Mouse (Mus musculus): ENCODE results near the gene Cdk19. TPM values are rescaled to one million over a fixed set of nuclear protein-coding genes. Genes with fewer than 3 reads are reported as not detected.

Cdk19 gene
- polyA plus RNA-seq, 1 experiment from 2014 or later = 7.0 TPM

GRCm38 (mm10) chr10:40516421-40516820 is 177.1 kb downstream of the Cdk19 start:
- no peak overlapping the region for H3K9ac ChIP-seq (ENCODE audit: low read length)
- H3K36me3 ChIP-seq (ENCODE audit: control insufficient read depth, insufficient read depth) = no peaks in the 10 kb centered on the region
- H3K27me3 ChIP-seq (ENCODE audit: control insufficient read depth, insufficient read depth, low read length) = no peaks in the 10 kb centered on the region
- WGBS = 36% methylated on average over 4 of the region's 4 CpGs
- no peaks in the 10 kb centered on the region for H3K9me3 ChIP-seq (replicated peaks; ENCODE audit: control insufficient read depth, low read length)
- H3K4me3 ChIP-seq (ENCODE audit: low read length) = no peak overlapping the region
- no peak for ATAC-seq (replicated peaks; ENCODE audit: extremely low read depth, insufficient read depth, low FRiP score)
- no peak overlapping the region for H3K27ac ChIP-seq (ENCODE audit: low read length)
- H3K4me2 ChIP-seq (ENCODE audit: low read depth, low read length) = no peak overlapping the region
- H3K4me1 ChIP-seq (ENCODE audit: control insufficient read depth, insufficient read depth, low read length) = no peaks in the 10 kb centered on the region; the same call in 1 of the 2 replicates

GRCm38 (mm10) chr10:40519586-40519985 is 180.2 kb downstream of the Cdk19 start:
- no peaks in the 10 kb centered on the region for H3K36me3 ChIP-seq (ENCODE audit: control insufficient read depth, insufficient read depth)
- no peak overlapping the region for H3K9ac ChIP-seq (ENCODE audit: low read length)
- ATAC-seq (replicated peaks; ENCODE audit: extremely low read depth, insufficient read depth, low FRiP score) = no peak
- H3K27ac ChIP-seq (ENCODE audit: low read length) = no peak overlapping the region
- no peaks in the 10 kb centered on the region; the same call in 1 of the 2 replicates for H3K4me1 ChIP-seq (ENCODE audit: control insufficient read depth, insufficient read depth, low read length)
- no peaks in the 10 kb centered on the region for H3K27me3 ChIP-seq (ENCODE audit: control insufficient read depth, insufficient read depth, low read length)
- H3K4me2 ChIP-seq (ENCODE audit: low read depth, low read length) = no peak overlapping the region
- H3K4me3 ChIP-seq (ENCODE audit: low read length) = no peak overlapping the region
- no peaks in the 10 kb centered on the region for H3K9me3 ChIP-seq (replicated peaks; ENCODE audit: control insufficient read depth, low read length)
- WGBS = 83% methylated on average over 4 of the region's 4 CpGs

- no peak for ATAC-seq (replicated peaks; ENCODE audit: extremely low read depth, insufficient read depth, low FRiP score)
- Histone ChIP-seq H3K27me3 (ENCODE audit: control insufficient read depth, insufficient read depth, low read length) (no peaks in the 10 kb centered on the region), H3K4me1 (ENCODE audit: control insufficient read depth, insufficient read depth, low read length) (no peaks in the 10 kb centered on the region), H3K27ac (ENCODE audit: low read length) (0 out of 2 replicates have a peak overlapping the region, but pooled peaks have one; percentile 9), H3K4me3 (ENCODE audit: low read length) (no peak overlapping the region), H3K9me3 (replicated peaks; ENCODE audit: control insufficient read depth, low read length) (no peaks in the 10 kb centered on the region), H3K36me3 (ENCODE audit: control insufficient read depth, insufficient read depth) (no peaks in the 10 kb centered on the region), H3K4me2 (ENCODE audit: low read depth, low read length) (no peak overlapping the region; the same call in 1 of the 2 replicates), H3K9ac (ENCODE audit: low read length) (no peak overlapping the region)
- 54% methylated on average over 12 of the region's 12 CpGs for WGBS
Measured at GRCm38 (mm10) chr10:40521579-40521978, 182.2 kb downstream of the Cdk19 start.

- Histone ChIP-seq H3K27ac (ENCODE audit: low read length) (no peak overlapping the region), H3K4me3 (ENCODE audit: low read length) (no peak overlapping the region), H3K27me3 (ENCODE audit: control insufficient read depth, insufficient read depth, low read length) (no peaks in the 10 kb centered on the region), H3K4me2 (ENCODE audit: low read depth, low read length) (no peak overlapping the region), H3K9me3 (replicated peaks; ENCODE audit: control insufficient read depth, low read length) (no peaks in the 10 kb centered on the region), H3K36me3 (ENCODE audit: control insufficient read depth, insufficient read depth) (no peaks in the 10 kb centered on the region), H3K9ac (ENCODE audit: low read length) (no peak overlapping the region), H3K4me1 (ENCODE audit: control insufficient read depth, insufficient read depth, low read length) (peaks cover 8% of the 10 kb centered on the region; the same call in 1 of the 2 replicates)
- 72% methylated on average over 7 of the region's 7 CpGs for WGBS
- ATAC-seq (replicated peaks; ENCODE audit: extremely low read depth, insufficient read depth, low FRiP score) = no peak
Measured at GRCm38 (mm10) chr10:40523312-40523975, 184.1 kb downstream of the Cdk19 start.

- 72% methylated on average over 9 of the region's 9 CpGs for WGBS
- Histone ChIP-seq H3K4me2 (ENCODE audit: low read depth, low read length) (no peak overlapping the region), H3K4me1 (ENCODE audit: control insufficient read depth, insufficient read depth, low read length) (peaks cover 8% of the 10 kb centered on the region; the same call in 1 of the 2 replicates), H3K27me3 (ENCODE audit: control insufficient read depth, insufficient read depth, low read length) (no peaks in the 10 kb centered on the region), H3K36me3 (ENCODE audit: control insufficient read depth, insufficient read depth) (no peaks in the 10 kb centered on the region), H3K4me3 (ENCODE audit: low read length) (no peak overlapping the region), H3K9me3 (replicated peaks; ENCODE audit: control insufficient read depth, low read length) (no peaks in the 10 kb centered on the region), H3K27ac (ENCODE audit: low read length) (no peak overlapping the region), H3K9ac (ENCODE audit: low read length) (no peak overlapping the region)
- ATAC-seq (replicated peaks; ENCODE audit: extremely low read depth, insufficient read depth, low FRiP score) = no peak
Measured at GRCm38 (mm10) chr10:40524032-40524806, 184.9 kb downstream of the Cdk19 start.

GRCm38 (mm10) chr10:40524991-40525390 is 185.6 kb downstream of the Cdk19 start:
- Histone ChIP-seq H3K9ac (ENCODE audit: low read length) (no peak overlapping the region), H3K4me2 (ENCODE audit: low read depth, low read length) (no peak overlapping the region), H3K9me3 (replicated peaks; ENCODE audit: control insufficient read depth, low read length) (no peaks in the 10 kb centered on the region), H3K4me3 (ENCODE audit: low read length) (no peak overlapping the region), H3K4me1 (ENCODE audit: control insufficient read depth, insufficient read depth, low read length) (peaks cover 8% of the 10 kb centered on the region; the same call in 1 of the 2 replicates), H3K27ac (ENCODE audit: low read length) (no peak overlapping the region), H3K36me3 (ENCODE audit: control insufficient read depth, insufficient read depth) (no peaks in the 10 kb centered on the region), H3K27me3 (ENCODE audit: control insufficient read depth, insufficient read depth, low read length) (no peaks in the 10 kb centered on the region)
- no peak for ATAC-seq (replicated peaks; ENCODE audit: extremely low read depth, insufficient read depth, low FRiP score)
- 27% methylated on average over 10 of the region's 10 CpGs for WGBS

GRCm38 (mm10) chr10:40525616-40526155 is 186.3 kb downstream of the Cdk19 start:
- no peak overlapping the region for H3K27ac ChIP-seq (ENCODE audit: low read length)
- H3K9ac ChIP-seq (ENCODE audit: low read length) = no peak overlapping the region
- no peak overlapping the region for H3K4me2 ChIP-seq (ENCODE audit: low read depth, low read length)
- peaks cover 8% of the 10 kb centered on the region; the same call in 1 of the 2 replicates for H3K4me1 ChIP-seq (ENCODE audit: control insufficient read depth, insufficient read depth, low read length)
- ATAC-seq (replicated peaks; ENCODE audit: extremely low read depth, insufficient read depth, low FRiP score) = no peak
- H3K27me3 ChIP-seq (ENCODE audit: control insufficient read depth, insufficient read depth, low read length) = no peaks in the 10 kb centered on the region
- no peaks in the 10 kb centered on the region for H3K9me3 ChIP-seq (replicated peaks; ENCODE audit: control insufficient read depth, low read length)
- no peaks in the 10 kb centered on the region for H3K36me3 ChIP-seq (ENCODE audit: control insufficient read depth, insufficient read depth)
- WGBS = 52% methylated on average over 9 of the region's 9 CpGs
- H3K4me3 ChIP-seq (ENCODE audit: low read length) = no peak overlapping the region

GRCm38 (mm10) chr10:40526301-40526761 is 187.0 kb downstream of the Cdk19 start:
- Histone ChIP-seq H3K4me3 (ENCODE audit: low read length) (no peak overlapping the region), H3K4me1 (ENCODE audit: control insufficient read depth, insufficient read depth, low read length) (peaks cover 8% of the 10 kb centered on the region; the same call in 1 of the 2 replicates), H3K9me3 (replicated peaks; ENCODE audit: control insufficient read depth, low read length) (no peaks in the 10 kb centered on the region), H3K4me2 (ENCODE audit: low read depth, low read length) (no peak overlapping the region), H3K27me3 (ENCODE audit: control insufficient read depth, insufficient read depth, low read length) (no peaks in the 10 kb centered on the region), H3K36me3 (ENCODE audit: control insufficient read depth, insufficient read depth) (no peaks in the 10 kb centered on the region), H3K27ac (ENCODE audit: low read length) (no peak overlapping the region), H3K9ac (ENCODE audit: low read length) (no peak overlapping the region)
- 71% methylated on average over 8 of the region's 8 CpGs for WGBS
- ATAC-seq (replicated peaks; ENCODE audit: extremely low read depth, insufficient read depth, low FRiP score) = no peak

GRCm38 (mm10) chr10:40526986-40527385 is 187.6 kb downstream of the Cdk19 start:
- Histone ChIP-seq H3K9me3 (replicated peaks; ENCODE audit: control insufficient read depth, low read length) (peaks cover 3% of the 10 kb centered on the region), H3K9ac (ENCODE audit: low read length) (no peak overlapping the region), H3K36me3 (ENCODE audit: control insufficient read depth, insufficient read depth) (no peaks in the 10 kb centered on the region), H3K4me2 (ENCODE audit: low read depth, low read length) (no peak overlapping the region), H3K27me3 (ENCODE audit: control insufficient read depth, insufficient read depth, low read length) (no peaks in the 10 kb centered on the region), H3K4me1 (ENCODE audit: control insufficient read depth, insufficient read depth, low read length) (peaks cover 8% of the 10 kb centered on the region; the same call in 1 of the 2 replicates), H3K4me3 (ENCODE audit: low read length) (no peak overlapping the region), H3K27ac (ENCODE audit: low read length) (no peak overlapping the region)
- WGBS = 72% methylated on average over 3 of the region's 3 CpGs
- ATAC-seq (replicated peaks; ENCODE audit: extremely low read depth, insufficient read depth, low FRiP score) = no peak

Data from heart, embryonic 16.5 days (tissue).